Mouse (Mus musculus) spleen, postnatal 10 days (tissue): ENCODE results near the gene Efhd2.

Experiments used
- DNase-seq, 2 experiments: peaks; one replicate each; pipeline ENCODE4 v3.0.0; 2021 to 2022; ENCODE audit warnings: low spot score in 2 of 2

The Efhd2 gene

GRCm38 (mm10) chr4:141860246-141860841 is 14.4 kb downstream of the Efhd2 start:
- no peak for DNase-seq

GRCm38 (mm10) chr4:141859351-141859750 is 15.4 kb downstream of the Efhd2 start:
- DNase-seq: no peak

GRCm38 (mm10) chr4:141858501-141858900 is 16.2 kb downstream of the Efhd2 start:
- no peak for DNase-seq

GRCm38 (mm10) chr4:141857422-141857930 is 17.2 kb downstream of the Efhd2 start:
- DNase-seq: peak; percentile 77 to 86

GRCm38 (mm10) chr4:141853437-141853836 is 21.3 kb downstream of the Efhd2 start:
- DNase-seq: peak; percentile 55 to 80

- no peak for DNase-seq
Measured at GRCm38 (mm10) chr4:141845999-141846398, 28.7 kb downstream of the Efhd2 start, which contains the start of gene Ctrc. Gene Ctrc, minus strand, starts transcription at chr4:141846359.

- no peak for DNase-seq
Measured at GRCm38 (mm10) chr4:141834536-141835095, 40.1 kb downstream of the Efhd2 start.

- DNase-seq: no peak
Measured at GRCm38 (mm10) chr4:141833911-141834310, 40.8 kb downstream of the Efhd2 start.

GRCm38 (mm10) chr4:141831361-141831760 is 43.4 kb downstream of the Efhd2 start:
- no peak for DNase-seq

GRCm38 (mm10) chr4:141830381-141830780 is 44.3 kb downstream of the Efhd2 start:
- DNase-seq: no peak

GRCm38 (mm10) chr4:141828177-141828576 is 46.5 kb downstream of the Efhd2 start:
- DNase-seq: no peak

- DNase-seq: no peak
Measured at GRCm38 (mm10) chr4:141827401-141827800, 47.3 kb downstream of the Efhd2 start.

- DNase-seq: no peak
Measured at GRCm38 (mm10) chr4:141826060-141826459, 48.7 kb downstream of the Efhd2 start, which contains the start of gene Cela2a. Gene Cela2a, minus strand, starts transcription at chr4:141826160.

GRCm38 (mm10) chr4:141822979-141823378 is 51.7 kb downstream of the Efhd2 start:
- DNase-seq: peak in 1 of 2 experiments; percentile 76

GRCm38 (mm10) chr4:141822089-141822488 is 52.6 kb downstream of the Efhd2 start:
- peak in 1 of 2 experiments; percentile 56 for DNase-seq

- DNase-seq: no peak
Measured at GRCm38 (mm10) chr4:141821178-141821577, 53.5 kb downstream of the Efhd2 start.

GRCm38 (mm10) chr4:141819316-141819715 is 55.4 kb downstream of the Efhd2 start:
- no peak for DNase-seq

GRCm38 (mm10) chr4:141818861-141819260 is 55.9 kb downstream of the Efhd2 start:
- DNase-seq: no peak

- DNase-seq: no peak
Measured at GRCm38 (mm10) chr4:141817706-141818105, 57.0 kb downstream of the Efhd2 start.

- no peak for DNase-seq
Measured at GRCm38 (mm10) chr4:141816776-141817655, 57.7 kb downstream of the Efhd2 start.

GRCm38 (mm10) chr4:141816267-141816666 is 58.5 kb downstream of the Efhd2 start:
- DNase-seq: no peak

GRCm38 (mm10) chr4:141811375-141811774 is 63.3 kb downstream of the Efhd2 start:
- no peak for DNase-seq
